Mouse (Mus musculus) lung, postnatal 36 days (tissue): ENCODE results near the gene Gm13285.
"Not testable (repeated sequence)": the region's sequence is repeated elsewhere in the genome, so short reads cannot be mapped to it uniquely, and the experiment has no call there.

Experiments used
- DNase-seq: peaks from one replicate; pipeline ENCODE4 v3.0.0; 2022; ENCODE audit warnings: mixed read lengths

Gm13285 gene

GRCm38 (mm10) chr4:88797097-88797496 is 2.4 kb upstream of the Gm13285 start, which contains the start of gene Gm13279:
Gm13279 (plus strand) TSS chr4:88797397.
- not testable (repeated sequence) for DNase-seq

GRCm38 (mm10) chr4:88802954-88803353 is 3.5 kb downstream of the Gm13285 start, which contains the start of gene Gm13287:
Gm13287 (plus strand) TSS chr4:88803254.
- not testable (repeated sequence) for DNase-seq

GRCm38 (mm10) chr4:88805231-88805630 is 5.8 kb downstream of the Gm13285 start, which contains the start of gene Gm13288:
Gm13288 (plus strand) TSS chr4:88805531.
- not testable (repeated sequence) for DNase-seq

GRCm38 (mm10) chr4:88805761-88806160 is 6.3 kb downstream of the Gm13285 start:
- peak; percentile 19 for DNase-seq

- no peak for DNase-seq
These were observed 16.5 kb downstream of the Gm13285 start, which contains the start of gene Ifna7 for GRCm38 (mm10) chr4:88815928-88816327. Ifna7 (plus strand) TSS chr4:88816228.

GRCm38 (mm10) chr4:88819659-88820058 is 20.2 kb downstream of the Gm13285 start, which contains the start of gene Ifna11:
Ifna11 (plus strand) TSS chr4:88819959.
- no peak for DNase-seq

GRCm38 (mm10) chr4:88822995-88823394 is 23.5 kb downstream of the Gm13285 start:
- peak; percentile 23 for DNase-seq

GRCm38 (mm10) chr4:88827116-88827515 is 27.7 kb downstream of the Gm13285 start, which contains the start of gene Ifna6:
Ifna6 (plus strand) TSS chr4:88827416.
- not testable (repeated sequence) for DNase-seq

- DNase-seq = peak; percentile 32
These were observed 31.1 kb downstream of the Gm13285 start for GRCm38 (mm10) chr4:88830523-88830922.

GRCm38 (mm10) chr4:88835225-88835624 is 35.8 kb downstream of the Gm13285 start, which contains the start of gene Ifna5:
Ifna5 (plus strand) TSS chr4:88835525.
- not testable (repeated sequence) for DNase-seq

GRCm38 (mm10) chr4:88838828-88839227 is 39.4 kb downstream of the Gm13285 start:
- DNase-seq = peak; percentile 9

- DNase-seq = no peak
These were observed 40.6 kb downstream of the Gm13285 start for GRCm38 (mm10) chr4:88840058-88840457.

GRCm38 (mm10) chr4:88841438-88841911 is 42.0 kb downstream of the Gm13285 start, which contains the start of gene Ifna4:
Ifna4 (plus strand) TSS chr4:88841861.
- no peak for DNase-seq

GRCm38 (mm10) chr4:88845334-88845733 is 45.9 kb downstream of the Gm13285 start:
- no peak for DNase-seq

- DNase-seq = no peak
These were observed 50.2 kb downstream of the Gm13285 start, which contains the start of gene Ifna1 for GRCm38 (mm10) chr4:88849698-88850097. Ifna1 (plus strand) TSS chr4:88850087.
